Mouse (Mus musculus) small intestine, adult 2 months (tissue): ENCODE data around the gene Sult6b2.

ENCODE experiments used
- CTCF ChIP-seq: fragments of 200-500 bp; IDR thresholded peaks from 2 replicates; pipeline ENCODE4 v1.5.1; 2012; ENCODE audit warnings: low read depth, mild to moderate bottlenecking, control low read depth, inconsistent platforms, low read length, moderate library complexity, mixed read lengths; ENCODE audit not compliant: insufficient replicate concordance, insufficient read length; ENCODE audit errors: extremely low read depth
- POLR2A ChIP-seq: fragments of 200-500 bp; IDR thresholded peaks from 2 replicates; pipeline ENCODE4 v1.6.1; 2012; ENCODE audit warnings: low read depth, mild to moderate bottlenecking, control low read depth, inconsistent platforms, low read length, moderate library complexity

GRCm38 (mm10) chr6:142823008-142823787 lies 18.9 kb upstream of the Sult6b2 start:
- TF ChIP-seq CTCF = no peak
- TF ChIP-seq POLR2A = no peak
